In genomic region chr11:22751592-22751991, GRCm38 (mm10) we compare ENCODE assay signal across 31 mouse cellular contexts.
"Had no signal": no experiment of that assay in that cellular context is flagged by ENCODE, and none has a peak within 500 bp of the region (broad histone marks: within the 10 kb centered on the region; RNA-seq: fewer than 3 reads in every experiment).

No protein-coding gene starts in this region.

- H3K27me3 ChIP-seq: limb, embryonic 12.5 days; limb, embryonic 13.5 days; limb, embryonic 15.5 days; liver, embryonic 12.5 days; liver, embryonic 13.5 days; liver, embryonic 15.5 days; lung, embryonic 15.5 days; midbrain, embryonic 12.5 days; midbrain, embryonic 13.5 days; midbrain, embryonic 15.5 days had no signal

- ATAC-seq: liver, embryonic 12.5 days; liver, postnatal 0 days; lung, postnatal 0 days; midbrain, embryonic 13.5 days; midbrain, embryonic 15.5 days; midbrain, embryonic 16.5 days had no signal

- H3K4me2 ChIP-seq: limb, embryonic 12.5 days; limb, embryonic 13.5 days; limb, embryonic 15.5 days; liver, embryonic 11.5 days; liver, embryonic 12.5 days; liver, embryonic 13.5 days; liver, embryonic 15.5 days; lung, embryonic 14.5 days; lung, embryonic 15.5 days; midbrain, embryonic 12.5 days; midbrain, embryonic 13.5 days; midbrain, embryonic 15.5 days had no signal

- H3K36me3 ChIP-seq: limb, embryonic 10.5 days; limb, embryonic 12.5 days; limb, embryonic 13.5 days; limb, embryonic 15.5 days; liver, embryonic 12.5 days; liver, embryonic 13.5 days; liver, embryonic 15.5 days; lung, embryonic 15.5 days; midbrain, embryonic 10.5 days; midbrain, embryonic 12.5 days; midbrain, embryonic 13.5 days; midbrain, embryonic 15.5 days had no signal

- H3K9ac ChIP-seq: limb, embryonic 12.5 days; limb, embryonic 13.5 days; limb, embryonic 15.5 days; liver, embryonic 12.5 days; liver, embryonic 13.5 days; liver, embryonic 14.5 days; liver, embryonic 15.5 days; liver, postnatal 0 days; lung, embryonic 14.5 days; lung, embryonic 15.5 days; midbrain, embryonic 12.5 days; midbrain, embryonic 13.5 days; midbrain, embryonic 15.5 days had no signal

- H3K9me3 ChIP-seq: limb, embryonic 10.5 days; limb, embryonic 13.5 days; limb, embryonic 15.5 days; liver, embryonic 13.5 days; liver, embryonic 15.5 days; lung, embryonic 15.5 days; midbrain, embryonic 10.5 days; midbrain, embryonic 12.5 days; midbrain, embryonic 15.5 days had no signal

- H3K4me1 ChIP-seq: limb, embryonic 10.5 days; limb, embryonic 12.5 days; limb, embryonic 13.5 days; limb, embryonic 15.5 days; liver, embryonic 13.5 days; liver, embryonic 15.5 days; lung, embryonic 15.5 days; midbrain, embryonic 10.5 days; midbrain, embryonic 12.5 days; midbrain, embryonic 13.5 days; midbrain, embryonic 15.5 days had no signal

- H3K27ac ChIP-seq: left cerebral cortex, adult 2 months; limb, embryonic 10.5 days; limb, embryonic 12.5 days; limb, embryonic 13.5 days; limb, embryonic 15.5 days; liver, embryonic 12.5 days; liver, embryonic 13.5 days; liver, embryonic 14.5 days; liver, embryonic 15.5 days; lung, embryonic 15.5 days; macrophage; midbrain, embryonic 10.5 days; midbrain, embryonic 12.5 days; midbrain, embryonic 13.5 days; midbrain, embryonic 15.5 days had no signal

- H3K4me3 ChIP-seq: left cerebral cortex, adult 2 months; limb, embryonic 10.5 days; limb, embryonic 12.5 days; limb, embryonic 13.5 days; limb, embryonic 15.5 days; liver, embryonic 12.5 days; liver, embryonic 13.5 days; liver, embryonic 15.5 days; lung, embryonic 15.5 days; megakaryocyte, embryonic 14.5 days; midbrain, embryonic 10.5 days; midbrain, embryonic 12.5 days; midbrain, embryonic 13.5 days; midbrain, embryonic 15.5 days; myocyte had no signal

- DNase-seq: left cerebral cortex, postnatal 4 days; liver; liver, embryonic 13.5 days; liver, postnatal 0 days; lung, adult 18-20 months; lung, adult 2 months; lung, embryonic 14.5 days; lung, postnatal 10 days; lung, postnatal 14 days; lung, postnatal 36 days; lung, postnatal 4 days; midbrain, embryonic 14.5 days had no signal
